Mouse (Mus musculus): ENCODE measurements around the gene Ndfip2.

- TF ChIP-seq POLR2AphosphoS2 (IDR thresholded peaks at IDR 0.05; ENCODE audit: insufficient read length, low read depth) (no peak), USF1 (IDR thresholded peaks at IDR 0.05; ENCODE audit: low read depth) (no peak), MAX (IDR thresholded peaks at IDR 0.05; ENCODE audit: low read depth) (no peak), POLR2A (IDR thresholded peaks at IDR 0.05; ENCODE audit: insufficient read length, low read depth) (no peak)
These were observed 65.1 kb downstream of the Ndfip2 start for GRCm38 (mm10) chr14:105323448-105323847.

Data from myocyte (in vitro differentiated cells).